Mouse (Mus musculus) adipocyte (in vitro differentiated cells): Measurements from ENCODE around the gene Foxp1.

ENCODE experiments used
- DNase-seq: peaks from one replicate; pipeline ENCODE4 v3.0.0-alpha.2; 2016; ENCODE audit warnings: low spot score

Gene Foxp1

DNA sequence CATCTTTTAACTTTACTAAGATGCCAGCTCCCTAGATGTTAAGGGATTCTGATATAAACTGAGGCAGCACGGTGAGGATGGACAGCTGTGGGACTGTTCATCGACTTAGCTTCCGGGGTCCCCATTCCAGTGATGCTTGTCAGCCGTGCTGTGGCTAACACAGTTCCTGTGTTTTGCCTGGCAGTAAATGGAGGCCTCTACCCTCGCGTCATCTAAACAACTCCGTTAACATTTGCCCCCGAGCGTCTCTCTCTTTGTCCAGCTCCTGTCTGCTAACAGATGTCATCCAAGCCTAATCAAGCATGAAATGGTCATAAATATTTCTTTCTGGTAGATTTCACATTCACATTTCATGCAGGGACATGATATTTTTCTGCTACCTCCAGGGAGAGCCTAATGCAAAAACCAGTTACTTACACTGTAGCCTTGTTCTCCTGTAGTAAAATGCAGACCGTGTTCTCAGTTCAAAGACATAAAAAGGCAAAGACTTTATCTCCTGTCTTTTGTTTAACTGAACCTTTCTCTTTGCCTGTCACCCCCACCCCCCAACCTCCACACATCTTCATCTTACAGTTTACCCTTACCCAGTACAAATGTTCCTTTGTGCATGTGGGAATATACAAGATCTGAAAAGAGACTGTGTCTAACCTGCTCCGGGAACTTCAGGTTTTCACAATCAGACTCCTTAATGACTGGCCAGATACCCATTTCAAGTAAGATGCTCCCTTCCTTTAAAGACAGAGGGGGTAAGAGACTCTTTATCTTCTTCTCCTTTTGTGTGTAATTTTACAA lies 386.4 kb downstream of the Foxp1 start:
- no peak for DNase-seq

DNA sequence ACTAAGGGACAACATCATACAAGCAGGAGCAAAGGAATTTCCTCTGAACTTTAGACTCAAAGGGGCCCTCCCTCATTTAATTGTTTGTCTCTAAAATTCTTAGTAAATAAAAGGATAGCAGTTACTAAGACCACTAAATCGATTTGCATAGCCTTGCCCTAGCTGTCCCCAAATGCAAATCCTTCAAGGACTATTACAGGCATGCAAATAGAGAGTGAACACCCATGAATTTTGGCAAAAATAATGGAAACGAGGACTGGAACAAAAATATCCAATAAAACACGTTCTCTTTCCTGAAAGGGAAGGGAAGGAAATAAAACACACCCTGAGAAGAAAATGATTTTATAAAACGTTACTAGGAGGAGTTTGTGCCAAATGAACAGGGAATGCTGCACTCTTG lies 390.7 kb downstream of the Foxp1 start:
- DNase-seq, result no peak

DNA sequence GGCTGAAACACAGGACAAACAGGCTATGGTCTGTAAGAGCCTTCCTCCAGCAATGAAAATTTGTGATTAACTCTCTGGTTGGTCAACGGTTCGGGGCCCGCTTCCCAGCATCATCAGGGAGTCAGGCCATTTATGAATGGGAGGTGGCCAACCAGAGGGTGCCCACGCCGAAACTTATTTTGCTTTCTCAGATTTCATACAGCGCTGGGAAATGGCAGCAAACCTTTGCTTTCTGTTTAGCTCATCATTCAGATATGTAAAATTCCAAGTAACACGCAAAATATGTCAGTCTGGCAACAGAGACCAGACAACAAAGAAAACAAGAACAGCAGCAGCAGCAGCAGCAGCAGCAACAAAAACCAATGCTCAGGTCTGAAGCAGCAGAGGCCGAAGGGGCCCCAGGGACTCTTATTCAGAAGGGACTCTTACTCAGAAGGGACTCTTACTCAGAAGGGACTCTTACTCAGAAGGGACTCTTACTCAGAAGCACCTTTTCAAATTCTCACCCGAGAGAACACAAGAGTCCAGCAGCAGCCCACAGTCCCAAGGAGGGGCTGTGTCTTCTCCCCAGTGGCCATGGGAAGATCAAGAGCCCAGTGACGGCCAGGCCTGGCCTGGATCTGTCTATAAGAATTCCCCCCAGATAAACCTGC lies 391.6 kb downstream of the Foxp1 start:
- DNase-seq, result no peak

DNA sequence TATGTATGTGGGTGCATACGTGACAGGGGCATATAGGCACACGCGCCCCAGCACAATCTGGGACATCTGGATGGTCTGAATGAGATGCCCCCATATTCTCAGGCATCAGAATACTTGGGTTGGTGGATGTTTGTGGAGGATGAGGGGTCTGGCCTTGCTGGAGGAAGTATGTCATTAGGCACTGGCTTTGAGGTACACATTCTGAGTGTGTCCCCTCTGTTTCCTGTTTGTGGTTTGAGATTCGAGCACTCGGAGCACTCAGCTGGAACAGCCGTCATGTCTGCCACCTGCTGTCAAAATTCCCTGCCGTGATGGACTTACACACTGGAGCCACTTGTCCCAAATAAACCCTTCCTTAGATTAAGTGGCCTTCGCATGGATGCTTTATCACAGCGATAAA lies 395.8 kb downstream of the Foxp1 start:
- no peak for DNase-seq

DNA sequence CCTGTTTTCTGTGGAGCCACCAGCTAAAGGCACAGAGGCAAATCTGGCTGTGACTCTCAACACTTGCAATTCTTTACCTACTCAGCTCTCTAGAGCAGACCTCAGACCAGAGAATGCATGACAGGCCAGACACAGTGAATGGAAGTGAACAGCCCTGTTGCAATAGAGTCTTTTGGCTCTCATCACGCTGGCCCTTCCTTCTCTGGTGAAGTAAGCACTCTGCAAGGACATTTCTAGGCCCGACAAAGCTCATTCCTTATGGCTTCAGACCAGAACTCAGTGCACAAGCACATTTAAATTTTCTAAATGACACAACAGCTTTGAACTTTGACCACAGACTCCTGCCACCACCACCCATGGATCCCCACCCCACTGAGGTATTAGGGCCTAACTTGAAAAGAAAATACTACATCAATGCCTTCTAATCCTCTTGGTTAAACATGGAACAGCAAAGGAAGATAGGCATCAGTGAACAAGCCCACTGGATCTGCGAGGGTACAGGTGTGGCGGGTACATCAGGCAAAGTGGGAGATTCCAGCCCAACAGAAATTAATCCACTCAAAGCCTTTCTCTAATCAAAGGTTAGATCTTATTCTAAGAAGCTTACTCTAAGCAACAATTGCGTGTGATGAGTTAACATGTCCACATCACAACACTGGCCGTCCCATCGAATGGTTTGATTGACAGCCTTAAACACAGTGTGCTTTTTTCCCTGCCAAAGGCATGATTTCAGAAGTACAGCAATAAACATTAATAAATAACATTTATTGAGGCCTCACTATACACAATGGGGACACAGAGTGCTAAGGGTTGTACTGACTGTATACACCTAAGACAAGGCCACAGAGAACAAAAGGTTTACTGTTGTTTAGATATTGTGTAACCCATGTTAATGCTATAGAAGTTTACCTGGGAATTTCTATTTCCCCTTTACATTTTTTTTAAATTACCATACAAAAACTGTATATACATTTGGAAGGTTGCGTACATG lies 401.4 kb downstream of the Foxp1 start:
- peak; percentile 75 for DNase-seq

DNA sequence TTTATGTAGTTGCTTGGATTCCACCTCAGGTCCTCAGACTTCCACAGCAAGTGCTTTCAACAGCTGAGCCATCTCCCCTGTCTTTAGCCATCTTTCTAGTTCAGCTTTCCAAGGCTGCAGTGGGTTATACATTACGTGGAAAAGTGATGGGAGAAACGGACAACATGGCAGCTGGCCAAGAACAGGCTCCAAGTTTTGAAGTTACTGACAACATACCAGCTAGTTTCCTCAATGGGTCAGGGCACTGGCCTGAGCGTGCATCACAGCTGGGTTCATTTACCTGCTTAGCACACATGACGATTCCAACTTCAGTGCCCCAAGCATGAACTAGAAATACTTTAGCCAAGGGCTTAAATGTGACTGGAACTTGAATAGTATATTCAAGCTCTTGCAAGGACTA lies 404.0 kb downstream of the Foxp1 start:
- DNase-seq, result no peak

DNA sequence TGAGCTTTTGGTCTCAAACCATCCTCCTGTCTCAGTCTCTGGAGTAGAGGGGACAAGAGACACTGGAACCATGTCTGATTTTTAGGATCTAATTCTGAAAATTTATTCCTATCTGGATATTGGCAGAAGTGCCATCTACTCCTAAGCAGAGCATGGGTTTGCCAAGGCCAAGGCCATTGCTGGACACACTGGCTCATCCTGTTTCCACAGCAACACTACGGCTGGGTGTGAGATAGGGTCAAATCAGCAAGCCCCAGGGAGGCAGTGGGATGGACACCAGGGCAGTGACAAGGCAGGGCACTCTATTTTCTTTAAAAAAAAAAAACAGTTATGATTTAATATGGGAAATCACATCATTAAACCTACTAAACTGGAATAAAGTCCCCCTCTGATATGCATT lies 405.1 kb downstream of the Foxp1 start:
- DNase-seq, result no peak

DNA sequence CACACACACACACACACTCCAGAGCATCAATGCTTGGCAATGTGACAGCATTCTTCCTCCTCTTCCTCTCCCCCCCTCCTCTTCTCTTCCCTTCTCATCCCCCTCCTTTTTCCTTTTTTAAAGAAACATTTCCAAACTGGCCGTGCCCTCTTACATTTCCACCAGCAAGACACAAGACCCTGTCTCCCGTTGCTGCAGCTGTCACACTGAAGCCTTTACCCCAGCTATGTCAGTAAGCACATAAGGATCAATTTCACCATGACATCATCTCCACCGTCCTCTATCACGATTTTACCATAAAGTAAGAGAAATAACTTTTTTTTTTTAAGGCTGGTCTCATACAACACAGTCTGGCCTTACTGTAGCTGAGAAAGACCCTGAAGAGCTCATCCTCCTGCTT lies 410.7 kb downstream of the Foxp1 start:
- DNase-seq, result no peak

DNA sequence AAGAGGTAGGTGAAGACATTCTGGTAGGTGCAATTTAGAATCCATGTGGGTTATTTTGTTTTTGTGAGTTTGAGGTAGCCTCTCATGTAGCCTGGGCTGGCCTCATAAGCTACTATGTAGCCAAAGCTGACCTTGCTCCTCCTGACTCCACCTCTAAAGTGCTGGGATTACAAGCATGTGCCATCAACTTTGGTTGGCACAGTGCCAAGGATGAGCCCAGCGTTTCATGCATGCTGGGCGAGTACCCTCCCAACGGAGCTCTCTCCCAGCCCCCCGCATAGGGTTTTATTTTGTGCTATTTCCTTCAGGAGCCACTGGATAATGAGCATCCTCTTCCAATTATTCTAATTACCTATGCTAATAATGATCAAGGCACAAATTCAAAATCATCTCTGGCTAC lies 414.1 kb downstream of the Foxp1 start:
- no peak for DNase-seq

DNA sequence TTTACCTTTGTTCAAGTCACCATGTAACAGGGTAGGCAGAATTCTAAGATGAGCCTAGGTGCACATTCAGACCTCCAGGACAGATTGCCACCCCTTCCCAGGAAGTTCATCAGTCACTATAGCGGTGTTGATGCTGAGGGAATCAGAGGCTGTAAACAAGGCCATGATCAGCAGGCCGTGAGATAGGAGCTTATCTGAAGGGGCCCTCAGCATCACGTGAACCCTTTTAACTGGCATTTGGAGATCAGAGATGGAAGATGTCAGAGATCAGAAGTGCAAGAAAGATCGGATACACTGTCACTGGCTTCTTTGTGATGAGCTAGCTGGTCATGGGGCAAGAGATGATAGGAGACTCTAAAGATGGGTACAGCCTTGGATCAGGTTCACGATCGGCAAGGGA lies 414.8 kb downstream of the Foxp1 start:
- DNase-seq, result no peak

DNA sequence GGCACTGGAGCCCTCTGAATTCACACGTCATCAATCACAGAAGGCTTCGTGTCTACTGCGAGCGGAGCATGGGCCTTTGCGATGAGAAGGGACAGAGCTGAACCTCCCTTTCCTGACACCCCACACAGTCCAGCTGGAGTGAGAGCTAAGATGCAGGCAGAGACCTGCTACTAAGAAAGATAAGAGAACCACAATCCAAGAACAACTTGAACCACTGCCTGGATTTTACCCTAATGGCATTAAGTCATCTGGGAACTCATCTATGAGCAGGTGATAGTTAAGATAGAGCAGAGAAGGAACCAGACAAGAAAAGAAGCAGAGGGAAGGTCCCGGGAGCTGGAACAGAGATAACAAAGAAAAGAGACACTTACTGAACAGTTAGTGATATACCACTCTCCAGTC lies 415.4 kb downstream of the Foxp1 start:
- DNase-seq, result no peak

DNA sequence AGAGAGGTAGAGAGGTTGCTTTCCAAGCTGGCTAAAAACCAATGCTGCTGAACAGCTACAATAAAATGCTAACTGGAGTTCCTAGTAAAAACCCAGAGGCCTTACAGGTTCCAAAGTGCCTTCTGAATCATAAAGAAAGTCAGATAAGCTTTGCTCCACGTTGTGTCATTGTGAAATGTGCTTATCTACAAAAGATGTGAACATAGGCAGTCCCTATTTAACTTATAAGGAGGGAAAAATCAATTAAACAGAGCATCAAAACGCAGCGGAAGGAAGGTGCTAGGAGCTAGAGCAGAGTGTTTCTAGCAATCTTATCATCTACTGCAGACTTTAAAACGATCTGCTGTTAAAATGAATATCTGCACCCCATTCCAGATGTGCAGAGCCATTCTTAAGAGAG lies 416.5 kb downstream of the Foxp1 start:
- no peak for DNase-seq

DNA sequence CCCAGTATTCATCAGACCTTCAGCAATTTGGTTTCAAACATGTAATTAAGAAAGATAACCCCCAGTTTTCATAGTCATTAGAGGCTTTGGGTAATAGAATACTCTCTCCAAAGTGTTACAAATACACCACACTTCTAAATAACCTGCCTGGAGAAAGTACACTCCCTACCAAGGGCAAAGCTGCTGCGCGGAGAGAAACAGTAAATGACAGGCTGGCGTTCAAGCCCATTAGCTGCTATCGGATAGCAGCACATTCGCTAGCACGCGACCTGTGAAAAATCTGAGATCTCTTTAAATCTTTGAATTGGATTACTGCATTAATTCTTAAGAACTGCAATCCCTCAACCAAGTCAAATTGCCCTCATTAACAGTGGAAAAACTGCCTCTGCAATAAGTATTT lies 418.1 kb downstream of the Foxp1 start:
- no peak for DNase-seq

DNA sequence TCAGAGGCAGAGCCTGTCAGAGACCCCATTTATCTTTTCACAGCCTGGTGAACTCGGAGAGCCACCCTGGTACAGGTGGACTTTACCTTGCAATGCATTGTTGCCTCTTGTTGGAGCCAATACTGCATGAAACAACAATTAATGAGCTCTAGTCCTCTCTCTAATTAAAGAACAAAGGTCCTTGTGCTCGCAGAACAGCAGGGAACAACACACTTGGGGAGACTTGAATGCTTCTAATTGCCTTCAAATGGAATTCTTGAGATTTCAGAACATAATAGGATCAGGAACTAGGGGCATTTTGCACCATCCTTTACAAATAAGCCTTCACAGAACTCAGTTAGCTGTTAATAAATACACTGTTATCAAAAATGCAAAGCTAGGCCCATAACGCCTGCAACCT lies 418.6 kb downstream of the Foxp1 start:
- DNase-seq, result no peak

DNA sequence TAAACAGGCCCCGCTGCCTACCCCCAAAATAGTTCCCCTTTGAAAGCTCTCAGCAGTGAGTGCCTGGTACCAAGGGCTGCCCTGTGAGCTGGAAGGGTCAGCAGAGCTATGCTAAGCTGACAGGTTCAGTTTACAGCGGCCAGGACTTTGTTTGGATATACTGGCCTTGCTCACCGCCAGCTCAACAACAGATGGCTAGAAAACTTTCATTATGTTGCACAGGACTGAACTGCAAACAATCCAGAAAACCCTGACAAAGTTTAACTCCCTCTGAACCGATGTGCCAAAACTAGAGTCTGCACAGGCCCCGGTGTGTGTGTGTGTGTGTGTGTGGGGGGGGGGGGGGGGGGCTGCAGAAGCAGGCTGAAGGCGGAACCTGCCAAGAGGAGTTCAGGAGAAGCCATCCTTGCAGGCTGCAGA lies 421.0 kb downstream of the Foxp1 start:
- no peak for DNase-seq

DNA sequence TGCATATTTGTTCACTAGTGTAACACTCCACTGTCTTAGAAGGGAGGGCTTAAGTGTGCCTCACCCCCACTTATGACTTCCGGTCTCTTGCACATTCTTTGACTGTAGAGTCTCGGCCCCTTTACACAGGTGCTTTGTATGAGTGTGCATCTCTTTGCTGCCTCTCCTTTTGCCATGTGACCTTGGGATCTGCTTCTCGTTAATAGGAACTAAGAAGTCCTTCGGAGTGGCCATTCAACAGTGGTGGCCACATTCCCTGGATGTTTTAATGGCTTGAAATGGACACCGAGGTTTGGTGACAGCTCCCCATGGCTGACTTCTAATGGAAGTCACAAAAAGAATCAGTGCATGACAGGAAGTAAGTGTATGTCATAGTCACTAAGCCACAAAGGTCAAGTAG lies 422.2 kb downstream of the Foxp1 start:
- no peak for DNase-seq

DNA sequence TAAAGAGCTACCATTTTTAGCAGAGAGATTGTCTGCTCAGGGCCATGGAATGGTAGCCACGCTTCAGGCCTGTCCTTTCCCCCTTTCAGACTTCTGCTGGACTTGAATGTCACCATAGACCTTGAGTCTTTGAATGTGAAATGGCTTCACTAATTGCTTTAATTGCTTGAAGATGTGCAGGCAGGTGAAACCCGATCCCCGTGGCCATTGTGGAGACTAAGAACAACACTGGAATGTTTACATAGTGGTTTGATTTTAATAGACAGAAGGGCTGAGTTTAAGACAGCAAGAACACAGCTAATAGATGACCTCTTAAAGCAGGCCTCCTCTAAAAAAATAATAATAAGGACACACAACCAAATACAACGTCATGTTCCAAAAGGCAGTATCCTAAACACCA lies 422.7 kb downstream of the Foxp1 start:
- DNase-seq, result no peak

DNA sequence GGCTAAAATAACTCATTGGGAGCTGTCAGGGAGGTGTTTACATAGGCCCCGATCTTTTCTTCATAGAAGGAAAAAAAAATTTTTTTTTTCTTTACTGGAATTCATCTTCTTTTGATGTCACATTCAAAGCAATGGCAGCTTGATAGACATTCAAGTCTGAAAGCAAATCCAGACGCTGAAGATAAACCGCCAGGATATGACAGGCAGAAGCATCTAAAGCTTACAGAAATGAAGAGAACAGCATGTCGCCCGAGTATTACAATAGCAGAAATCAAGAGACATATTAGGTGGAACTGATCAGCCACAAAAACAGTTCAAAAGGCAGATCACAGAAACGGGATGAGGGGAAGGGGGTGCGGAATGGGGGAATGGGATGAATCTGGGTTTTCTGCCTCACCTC lies 425.3 kb downstream of the Foxp1 start:
- DNase-seq, result no peak

DNA sequence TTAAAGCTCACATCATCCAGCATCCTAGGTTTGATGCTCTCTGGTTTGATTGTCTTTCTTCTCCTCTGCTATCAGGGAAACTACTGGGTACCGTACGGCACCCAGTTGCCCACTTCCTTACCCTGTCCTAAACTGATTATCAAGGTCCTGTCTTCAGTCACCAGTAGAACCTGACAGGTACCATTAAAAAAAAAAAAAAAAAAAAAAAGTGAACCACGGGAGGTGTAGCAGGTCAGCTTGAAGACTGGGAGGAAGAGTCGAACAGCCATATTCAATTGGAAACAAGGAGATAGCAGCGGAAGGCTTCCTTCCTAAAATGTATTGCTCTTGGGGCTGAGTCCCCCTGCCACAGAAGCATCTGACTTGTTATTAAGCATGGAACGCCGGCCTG lies 425.8 kb downstream of the Foxp1 start:
- no peak for DNase-seq

DNA sequence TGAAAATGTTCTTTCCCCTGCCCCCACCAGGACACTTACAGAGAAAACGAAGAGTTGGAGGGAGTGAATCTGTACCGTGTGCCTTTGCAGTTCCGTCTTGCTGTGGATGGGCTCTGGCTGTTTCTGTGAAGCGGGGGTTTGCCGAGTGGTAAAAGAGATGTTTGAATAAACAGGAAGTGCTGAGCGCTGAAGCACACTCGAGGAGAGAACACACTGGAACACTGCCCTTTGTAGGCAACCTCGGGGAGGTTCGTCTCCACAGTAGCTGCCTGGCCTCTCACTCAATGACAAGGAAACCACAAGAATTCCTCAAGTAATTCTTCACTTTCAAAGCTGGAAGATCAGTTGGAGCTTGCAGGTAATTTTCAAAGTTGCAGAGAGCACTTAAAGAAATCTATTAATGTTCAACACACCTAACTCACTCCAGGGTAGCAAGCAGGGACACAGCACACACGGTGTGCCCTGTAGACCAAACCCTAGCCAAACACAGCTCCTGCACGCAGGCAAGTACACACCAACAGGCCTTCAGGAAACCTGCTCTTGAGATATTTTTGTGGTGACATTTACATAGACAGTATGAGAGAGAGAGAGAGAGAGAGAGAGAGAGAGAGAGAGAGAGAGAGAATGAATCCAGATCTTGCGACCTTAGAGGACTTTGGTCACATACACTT lies 426.3 kb downstream of the Foxp1 start:
- no peak for DNase-seq

DNA sequence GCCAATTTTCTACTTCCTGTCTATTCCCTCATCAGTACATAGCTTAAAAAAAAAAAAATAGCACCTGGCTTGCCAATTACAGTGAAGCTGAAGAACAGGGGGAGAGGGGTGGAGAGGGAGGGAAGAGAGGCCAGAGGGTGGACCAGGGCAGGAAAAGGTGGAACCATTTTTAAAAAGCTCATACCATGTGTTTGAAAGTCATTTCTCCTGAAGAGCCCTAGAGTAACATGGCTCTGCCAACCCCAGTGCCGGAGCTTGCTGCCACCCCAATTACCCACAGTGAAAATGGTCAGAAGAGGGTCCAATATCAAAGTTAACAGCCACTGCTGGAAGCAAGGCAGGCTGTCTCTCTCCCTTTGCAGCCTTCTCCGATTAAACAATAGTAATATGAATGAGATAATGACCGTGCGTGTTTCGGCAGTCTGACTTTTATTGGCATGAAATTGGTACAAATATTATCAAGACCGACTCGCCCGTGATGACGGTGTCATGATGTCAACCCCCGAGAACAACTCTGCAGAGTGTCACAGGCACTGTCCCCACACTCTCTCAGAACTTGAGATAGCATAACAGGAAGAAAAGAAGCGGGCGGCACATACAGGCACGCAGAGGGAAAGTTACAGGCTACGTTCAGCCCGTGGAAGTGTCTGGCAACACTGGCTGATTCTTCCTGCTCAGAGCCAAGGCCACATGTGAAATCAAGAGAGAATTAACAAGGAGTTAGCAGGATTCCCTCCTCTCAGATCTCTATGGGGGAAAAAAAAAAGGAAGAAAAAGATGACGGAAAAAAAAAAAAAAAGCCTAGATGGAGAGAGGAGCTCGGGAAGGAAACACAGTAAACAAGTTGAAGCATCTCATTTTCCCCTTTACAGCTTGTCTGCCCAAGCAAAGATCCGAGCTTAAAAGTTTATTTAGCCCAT lies 427.1 kb downstream of the Foxp1 start:
- no peak for DNase-seq
